Mouse (Mus musculus) olfactory bulb, adult 2 months (tissue): ENCODE measurements around the gene Lbp.

Source experiments
- CTCF ChIP-seq: fragments of 200-500 bp; IDR thresholded peaks from 2 replicates; pipeline ENCODE4 v1.5.1; 2012; ENCODE audit warnings: low read depth, mild to moderate bottlenecking, low read length, moderate library complexity; ENCODE audit not compliant: insufficient read depth
- POLR2A ChIP-seq: fragments of 200-500 bp; IDR thresholded peaks from 2 replicates; pipeline ENCODE4 v1.6.1; 2012; ENCODE audit warnings: mild to moderate bottlenecking, low read depth, low read length, moderate library complexity; ENCODE audit not compliant: insufficient read depth

DNA sequence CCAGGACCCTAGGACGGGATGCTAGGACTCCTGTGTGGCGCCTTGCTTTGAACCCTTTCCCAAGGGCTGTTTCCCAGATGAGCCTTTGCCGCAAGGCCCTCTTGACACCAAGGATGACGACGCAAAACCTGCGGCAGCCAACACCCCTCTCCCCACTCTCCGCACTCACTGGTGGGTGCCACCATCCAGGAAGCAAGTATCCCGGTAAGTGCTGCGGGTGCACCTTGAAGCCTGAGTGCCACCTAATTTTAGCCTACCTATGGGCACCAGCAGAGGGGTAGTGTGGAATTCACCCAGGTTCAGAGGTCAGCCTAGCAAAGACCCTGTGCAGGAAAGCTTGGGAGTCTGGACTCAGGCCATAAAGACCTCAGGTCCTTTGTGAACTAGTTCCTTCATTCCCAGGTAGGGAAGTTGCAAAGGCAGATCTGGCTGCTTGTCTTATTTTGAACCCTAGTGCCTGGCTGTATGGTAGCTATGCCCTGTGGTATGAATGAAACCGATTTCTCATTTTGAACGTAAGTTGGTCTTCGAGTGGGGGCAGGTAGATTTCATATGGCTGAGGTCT is 69.9 kb downstream of the Lbp start:
- TF ChIP-seq CTCF (no peak), POLR2A (no peak)
